Mouse (Mus musculus) induced T-regulatory cell, adult 2 months (primary cell): Measurements from ENCODE around the gene Rfc2.

ENCODE experiments used
- DNase-seq: peaks from one replicate; pipeline ENCODE4 v3.0.0-alpha.2; 2012; ENCODE audit warnings: low read depth

The Rfc2 gene

DNA sequence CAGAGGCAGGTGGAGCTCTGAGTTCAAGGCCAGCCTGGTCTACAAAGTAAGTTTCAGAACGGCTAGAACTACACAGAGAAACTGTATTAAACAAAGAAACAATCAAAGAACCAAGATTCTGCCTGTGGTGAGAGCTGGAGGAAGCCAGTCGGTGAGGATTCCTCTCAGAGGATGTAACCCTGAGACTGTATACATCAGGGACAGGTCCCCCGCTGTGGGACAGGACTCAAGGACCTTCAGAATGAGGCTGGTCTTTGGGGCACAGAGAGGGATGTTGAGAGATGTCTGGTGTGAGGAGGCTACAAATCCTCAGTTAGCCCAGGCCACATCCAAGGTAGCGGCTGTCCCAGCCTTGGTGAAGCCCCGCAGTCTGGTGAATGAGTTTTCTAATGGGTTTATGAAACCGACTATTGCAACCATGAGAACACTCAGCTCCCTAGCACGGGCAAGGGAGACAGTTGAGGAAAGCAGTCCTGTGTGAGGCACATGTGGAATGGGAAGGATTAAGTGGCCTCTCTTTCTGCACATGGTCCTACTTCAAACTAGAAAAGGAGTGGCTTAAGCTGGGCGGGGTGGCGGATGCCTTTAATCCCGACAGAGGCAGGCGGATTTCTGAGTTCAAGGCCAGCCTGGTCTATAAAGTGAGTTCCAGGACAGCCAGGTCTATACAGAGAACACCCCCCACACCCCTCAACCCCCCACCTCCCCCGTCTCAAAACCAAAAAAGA lies 28.9 kb downstream of the Rfc2 start:
- no peak for DNase-seq

DNA sequence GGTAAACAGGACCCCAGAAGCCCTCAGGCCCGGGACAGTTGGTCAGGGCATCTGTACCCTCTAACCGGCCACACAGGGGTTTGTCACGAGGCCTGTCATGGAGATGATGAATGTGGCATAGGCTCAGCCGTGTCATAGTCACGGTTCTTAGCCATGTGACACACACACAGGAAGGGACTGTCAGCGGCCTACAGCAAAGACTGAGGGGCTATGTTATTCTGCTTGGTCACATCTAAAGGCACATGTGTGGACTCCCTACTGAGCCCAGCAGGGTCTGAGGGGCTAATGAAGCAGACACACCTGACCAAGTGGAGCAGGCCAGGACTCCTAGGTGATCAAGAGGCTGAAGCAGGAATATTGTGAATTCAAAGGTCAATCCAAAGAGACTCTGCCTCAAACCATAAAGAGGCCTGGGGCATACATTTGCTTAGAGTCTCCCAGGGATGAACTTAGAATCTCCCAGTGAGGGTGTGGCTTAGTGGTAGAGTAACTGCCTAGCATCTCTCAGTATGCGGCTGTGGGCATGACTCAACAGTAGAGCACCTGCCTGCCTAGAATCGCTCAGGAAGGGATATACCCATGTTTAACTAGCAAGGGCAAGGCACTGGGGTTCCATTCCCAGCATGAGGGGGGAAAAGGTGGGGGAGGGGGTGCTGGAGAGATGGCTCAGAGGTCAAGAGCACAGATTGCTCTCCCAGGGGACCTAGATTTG lies 30.8 kb downstream of the Rfc2 start:
- DNase-seq: no peak

GRCm38 (mm10) chr5:134613727-134614126 lies 32.6 kb downstream of the Rfc2 start:
- no peak for DNase-seq

GRCm38 (mm10) chr5:134614296-134614695 lies 33.1 kb downstream of the Rfc2 start:
- no peak for DNase-seq

DNA sequence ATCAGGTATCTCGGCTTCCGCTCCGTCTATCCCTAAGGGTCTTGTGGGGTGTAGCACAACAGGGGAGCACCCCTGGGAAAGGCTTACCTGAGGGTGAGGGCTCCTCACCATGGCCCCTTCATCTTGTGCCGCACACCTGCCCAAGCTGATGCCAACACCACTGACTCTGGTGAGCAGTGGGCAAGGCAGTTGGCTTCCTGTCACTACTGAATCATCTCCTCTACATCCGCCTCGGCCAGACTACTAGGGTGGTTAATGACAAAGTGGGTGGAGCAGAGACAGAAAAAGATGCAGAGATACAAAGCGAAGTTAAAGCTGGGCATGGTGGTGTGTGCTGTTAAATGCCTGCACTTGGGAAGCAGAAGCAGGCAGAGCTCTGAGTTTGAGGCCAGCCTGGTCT lies 33.6 kb downstream of the Rfc2 start, which contains the start of gene Lat2:
Gene Lat2, minus strand, starts transcription at position 224 of the 400 bp plus-strand sequence.
- peak; percentile 45 for DNase-seq

- no peak for DNase-seq
Measured at GRCm38 (mm10) chr5:134615380-134615779, 34.2 kb downstream of the Rfc2 start.

DNA sequence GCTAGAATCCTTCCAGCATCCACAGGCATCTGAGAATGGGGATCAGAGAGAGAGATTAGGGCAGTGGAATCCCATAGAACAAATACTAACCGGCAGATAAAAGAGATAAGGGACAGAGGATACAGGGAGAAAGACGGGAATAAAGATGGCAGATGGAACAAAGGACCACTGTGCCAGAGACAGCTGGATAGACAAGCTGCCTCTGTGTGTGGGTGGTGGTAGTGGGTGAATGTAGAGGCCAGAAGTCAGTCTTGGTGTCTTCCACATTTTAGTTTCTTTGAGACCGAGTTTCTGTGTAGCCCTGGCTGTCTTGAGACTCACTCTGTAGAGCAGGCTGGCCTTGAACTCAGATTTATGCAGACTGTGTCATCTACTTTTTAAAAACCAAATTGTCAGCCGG lies 34.6 kb downstream of the Rfc2 start:
- no peak for DNase-seq

DNA sequence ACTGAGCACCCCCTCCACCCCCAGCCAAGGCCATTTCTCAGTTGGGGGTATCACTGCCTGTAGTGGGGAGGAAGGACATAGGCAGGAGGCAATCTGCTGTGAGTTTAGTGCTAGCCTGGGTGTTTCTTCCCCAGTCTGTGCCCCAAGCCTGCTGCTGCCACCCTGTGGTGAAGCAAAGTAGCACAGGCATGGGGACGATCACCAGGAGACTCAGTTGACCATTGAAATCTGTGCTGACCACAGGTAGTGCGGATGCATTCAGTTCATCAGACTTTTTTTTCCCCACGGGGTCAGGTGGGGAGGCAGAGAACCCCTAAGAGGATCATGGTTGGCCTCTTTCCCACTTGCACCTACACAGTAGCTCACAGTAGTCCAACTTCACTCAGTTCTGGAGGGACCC lies 35.9 kb downstream of the Rfc2 start:
- peak; percentile 70 for DNase-seq

- no peak for DNase-seq
Measured at GRCm38 (mm10) chr5:134620457-134620856, 39.3 kb downstream of the Rfc2 start.

- DNase-seq: no peak
Measured at GRCm38 (mm10) chr5:134621099-134621640, 40.0 kb downstream of the Rfc2 start.

DNA sequence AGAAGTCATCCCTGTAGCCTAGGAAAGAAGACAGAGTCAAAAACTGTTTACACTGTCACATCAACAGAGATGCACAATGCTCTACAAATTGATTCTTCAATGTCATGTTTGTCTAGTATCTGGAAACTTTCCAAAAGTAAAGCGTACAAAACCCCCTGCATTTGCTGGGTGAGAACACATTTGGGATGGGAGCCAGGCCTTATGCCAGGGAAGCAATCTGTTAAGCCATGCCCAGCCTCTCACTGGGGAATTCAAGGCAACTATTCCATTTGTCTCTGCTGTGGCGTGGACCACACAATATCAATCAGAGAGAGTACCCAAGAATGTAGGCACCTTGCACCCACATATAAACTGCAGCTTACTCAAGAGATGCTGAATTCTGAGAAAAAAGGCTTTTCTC lies 40.9 kb downstream of the Rfc2 start:
- no peak for DNase-seq

- no peak for DNase-seq
Measured at GRCm38 (mm10) chr5:134629508-134629907, 48.3 kb downstream of the Rfc2 start.

GRCm38 (mm10) chr5:134630835-134631234 lies 49.7 kb downstream of the Rfc2 start:
- DNase-seq: no peak

GRCm38 (mm10) chr5:134632841-134633240 lies 51.7 kb downstream of the Rfc2 start:
- DNase-seq: no peak

- peak; percentile 40 for DNase-seq
Measured at GRCm38 (mm10) chr5:134637820-134638367, 56.7 kb downstream of the Rfc2 start.

- DNase-seq: no peak
Measured at GRCm38 (mm10) chr5:134638461-134639268, 57.5 kb downstream of the Rfc2 start.

- DNase-seq: peak; percentile 97
Measured at GRCm38 (mm10) chr5:134639269-134639682, 58.1 kb downstream of the Rfc2 start, which contains the start of gene Eif4h. Eif4h (minus strand) TSS chr5:134639490.

GRCm38 (mm10) chr5:134640371-134640770 lies 59.2 kb downstream of the Rfc2 start:
- DNase-seq: no peak

- DNase-seq: no peak
Measured at GRCm38 (mm10) chr5:134644121-134644520, 63.0 kb downstream of the Rfc2 start.

DNA sequence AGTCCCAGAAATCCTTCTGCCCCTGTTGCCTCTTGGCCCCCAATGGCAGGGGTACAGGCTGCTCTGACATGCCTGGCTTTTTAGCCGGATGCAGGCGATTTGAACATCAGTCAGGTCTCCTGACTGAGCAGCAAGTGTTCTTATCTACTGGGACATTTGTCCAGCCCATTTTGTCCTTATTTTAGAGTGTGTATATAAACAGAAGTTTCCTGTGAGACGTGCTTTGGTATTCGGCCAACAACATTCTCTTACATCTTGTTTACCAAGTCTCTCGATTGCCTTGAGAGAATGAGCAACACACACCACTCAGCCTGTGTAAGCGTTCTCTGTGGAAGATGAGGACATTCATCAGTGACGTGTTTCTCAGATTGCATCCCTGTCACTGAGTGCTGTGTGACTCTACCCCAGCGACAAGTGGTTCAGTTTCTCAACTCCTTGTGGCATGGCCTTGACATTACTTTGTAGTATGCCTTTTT lies 63.5 kb downstream of the Rfc2 start:
- no peak for DNase-seq

- no peak for DNase-seq
Measured at GRCm38 (mm10) chr5:134646461-134646860, 65.3 kb downstream of the Rfc2 start.

DNA sequence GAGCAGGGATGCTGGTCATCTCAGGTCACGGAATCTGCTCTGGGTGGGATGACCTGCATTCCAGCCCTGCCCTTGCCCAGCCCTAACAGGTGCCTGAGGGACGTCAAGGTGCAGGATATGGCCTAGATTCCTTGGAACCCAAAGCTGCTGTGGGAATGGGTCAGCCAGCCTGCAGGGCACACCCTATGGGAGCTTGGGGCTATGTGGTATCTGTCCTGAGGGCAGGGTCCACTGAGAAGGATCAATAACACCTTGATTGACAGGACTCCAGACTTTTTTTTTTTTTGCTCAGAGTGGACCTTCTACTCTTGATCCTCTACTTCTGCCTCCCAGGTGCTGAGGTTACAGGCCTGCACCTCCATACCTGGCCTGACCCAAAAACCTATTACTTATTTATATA lies 66.2 kb downstream of the Rfc2 start:
- no peak for DNase-seq
